Mouse (Mus musculus): ENCODE results near the gene Eef1akmt3. TPM values are rescaled to one million over a fixed set of nuclear protein-coding genes. Genes with fewer than 3 reads are reported as not detected.

Eef1akmt3 gene
- total RNA-seq, 2 experiments from 2014 or later: 0.19 TPM; not detected in 1

DNA sequence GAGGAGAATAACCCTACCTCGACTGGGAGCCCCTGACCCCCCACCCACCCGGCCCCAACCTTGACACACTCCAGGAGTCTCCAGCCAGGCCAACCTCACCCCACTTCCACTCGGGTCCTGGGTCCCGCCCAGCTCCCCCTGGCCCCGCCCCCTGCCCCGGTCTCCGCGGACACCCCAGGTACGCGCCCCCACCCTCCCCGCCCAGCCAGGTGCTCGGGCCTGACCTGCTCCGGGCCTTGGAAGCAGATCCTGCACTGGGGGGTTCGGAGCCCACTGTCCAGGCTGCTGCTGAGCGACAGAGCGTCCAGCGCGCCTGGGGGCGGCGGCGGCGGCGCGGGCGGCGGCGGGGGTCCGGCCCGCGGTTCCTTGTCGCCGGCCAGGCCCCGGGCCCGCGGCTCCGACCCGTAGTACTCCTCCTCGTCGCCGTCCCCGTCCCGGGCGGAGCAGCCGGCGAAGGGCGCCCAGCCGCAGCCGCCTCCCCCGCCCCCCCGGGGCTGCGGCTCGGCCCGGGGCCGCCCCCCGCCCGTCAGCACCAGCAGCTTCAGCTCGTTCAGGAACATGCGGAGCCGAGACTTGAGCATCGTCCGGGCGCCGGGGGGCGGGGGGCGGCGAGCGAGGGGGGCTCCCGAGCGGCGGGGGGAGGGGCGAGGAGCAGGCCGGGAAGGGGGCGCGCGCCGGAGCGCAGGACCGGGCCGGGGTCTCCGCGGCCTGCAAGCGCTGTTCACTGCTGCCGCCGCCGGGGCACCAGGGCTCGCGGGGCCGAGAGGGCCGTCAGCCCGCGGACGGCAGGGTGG lies 18.1 kb upstream of the Eef1akmt3 start:
- intact Hi-C loops (cut with DNase I): no loop called here
- DNase-seq (ENCODE audit: low spot score in 2 of 2): no peak

DNA sequence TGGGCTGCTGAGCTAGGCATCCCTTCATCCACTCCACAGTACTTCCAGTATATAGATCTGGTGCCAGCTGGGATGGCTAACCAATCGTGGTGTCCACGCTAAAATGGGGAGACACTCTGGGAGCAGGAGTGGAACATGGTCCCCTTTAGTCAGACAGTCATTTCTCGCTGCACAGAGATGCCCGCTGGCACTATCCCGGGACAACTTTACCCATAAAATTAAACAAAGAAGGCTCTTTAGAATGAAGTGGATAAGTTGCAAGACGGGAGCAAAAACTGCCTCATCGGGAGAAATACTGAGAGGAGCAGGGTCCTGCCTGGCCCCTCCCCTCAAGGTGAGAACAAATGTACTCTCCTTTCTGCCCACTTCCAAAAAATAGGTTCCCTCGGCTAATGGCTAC lies 17.4 kb upstream of the Eef1akmt3 start:
- DNase-seq (ENCODE audit: low spot score in 2 of 2): no peak
- intact Hi-C loops (cut with DNase I): no loop called here

DNA sequence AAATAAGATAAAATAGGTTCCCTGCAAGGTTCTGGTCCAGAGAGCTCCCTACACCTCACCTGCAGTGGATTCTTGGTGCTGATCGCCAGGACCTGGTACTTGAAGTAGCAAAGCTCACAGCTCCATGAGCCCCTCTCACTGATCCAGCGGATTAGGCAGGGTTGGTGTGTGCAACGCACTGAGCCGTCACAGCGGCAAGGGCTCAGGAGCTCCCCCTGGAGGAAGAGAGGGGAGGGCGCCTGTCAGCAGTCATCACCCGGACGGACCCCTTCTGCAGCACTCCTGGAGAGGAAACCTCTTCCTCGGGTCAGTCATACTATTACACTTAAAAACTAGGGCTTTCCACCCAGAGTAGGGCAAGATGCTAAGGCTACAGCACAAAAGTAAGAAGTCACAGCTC lies 16.8 kb upstream of the Eef1akmt3 start:
- DNase-seq (ENCODE audit: low spot score in 2 of 2): peak in 1 of 2 experiments; percentile 79
- intact Hi-C loops (cut with DNase I): no loop called here

DNA sequence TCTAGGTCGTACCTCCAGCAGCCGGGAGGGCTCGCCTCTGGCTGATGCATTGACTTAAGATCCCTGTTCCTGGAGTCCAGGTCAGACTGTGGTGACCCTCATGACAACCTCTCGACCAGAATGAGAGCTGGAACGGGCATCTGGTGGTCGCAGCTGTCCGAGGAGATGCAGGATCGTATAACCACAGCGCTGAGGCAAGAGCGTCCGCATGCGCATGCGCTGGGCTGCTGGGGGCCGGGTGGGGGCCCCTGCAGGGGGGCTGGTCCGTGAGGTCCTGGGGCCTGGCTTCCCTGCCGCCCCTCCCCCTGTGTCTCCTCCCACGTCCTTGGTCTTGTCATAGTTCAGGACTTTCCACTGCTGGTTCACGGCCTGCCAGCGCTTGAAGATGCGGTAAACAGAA lies 15.2 kb upstream of the Eef1akmt3 start:
- intact Hi-C loops (cut with DNase I): no loop called here
- no peak for DNase-seq (ENCODE audit: low spot score in 2 of 2)

DNA sequence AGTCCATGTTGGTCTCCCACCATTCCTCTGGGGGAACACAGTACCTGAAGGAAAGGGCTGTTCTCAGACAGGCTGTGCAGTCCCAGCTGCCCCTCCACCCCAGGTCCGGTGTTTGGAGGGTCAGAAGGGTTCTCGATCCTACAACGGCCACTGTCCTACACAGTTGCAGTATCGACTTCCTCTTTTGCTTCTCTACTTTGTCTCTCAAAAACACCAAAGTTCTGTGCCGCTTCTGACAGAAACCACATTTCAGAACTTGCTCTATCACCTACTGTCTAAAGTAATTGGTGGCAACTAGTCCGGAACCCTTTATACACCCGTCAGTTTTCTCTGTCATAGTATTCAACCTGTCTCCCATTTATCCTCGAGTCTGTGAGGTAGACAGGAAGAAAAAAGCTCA lies 14.1 kb upstream of the Eef1akmt3 start:
- intact Hi-C loops (cut with DNase I): no loop called here
- DNase-seq (ENCODE audit: low spot score in 2 of 2): no peak

DNA sequence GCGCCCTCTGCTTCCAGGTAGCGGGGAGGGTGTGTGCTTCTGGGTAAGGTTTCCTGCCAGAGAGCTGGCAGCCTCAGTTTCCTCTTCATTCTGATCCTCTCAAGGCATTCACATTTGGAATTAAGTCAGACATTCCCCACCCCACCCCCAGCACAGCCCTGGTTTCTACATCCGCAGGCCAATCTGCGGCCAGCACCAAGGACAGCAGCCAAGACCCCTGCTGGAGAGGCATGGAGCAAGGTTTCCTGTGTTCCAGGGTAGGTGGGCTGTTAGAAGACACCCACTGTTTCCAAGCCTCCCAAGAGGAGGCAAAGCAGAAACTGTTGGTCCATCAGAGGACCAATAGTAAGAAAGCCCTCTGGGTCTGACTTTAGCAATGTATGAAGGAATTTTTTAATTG lies 13.3 kb upstream of the Eef1akmt3 start:
- intact Hi-C loops (cut with DNase I): no loop called here
- no peak for DNase-seq (ENCODE audit: low spot score in 2 of 2)

DNA sequence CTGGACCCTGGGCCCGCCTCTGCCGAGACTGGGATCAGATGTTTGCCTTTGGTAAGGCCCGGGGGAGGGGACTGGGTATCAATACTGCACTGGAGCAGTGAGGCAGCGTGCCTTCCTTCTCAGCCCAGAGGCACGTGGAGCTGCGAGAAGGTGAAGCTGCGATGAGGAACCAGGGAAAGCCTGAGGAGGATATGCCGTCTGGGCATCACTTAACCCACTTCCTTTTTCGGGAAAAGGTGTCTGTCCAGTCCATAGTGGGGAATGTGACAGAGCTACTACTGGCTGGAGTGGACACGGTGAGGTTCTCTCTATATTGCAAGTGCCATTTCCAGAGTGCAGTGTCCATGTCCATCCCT lies 8.8 kb upstream of the Eef1akmt3 start:
- intact Hi-C loops (cut with DNase I): no loop called here
- no peak for DNase-seq (ENCODE audit: low spot score in 2 of 2)

DNA sequence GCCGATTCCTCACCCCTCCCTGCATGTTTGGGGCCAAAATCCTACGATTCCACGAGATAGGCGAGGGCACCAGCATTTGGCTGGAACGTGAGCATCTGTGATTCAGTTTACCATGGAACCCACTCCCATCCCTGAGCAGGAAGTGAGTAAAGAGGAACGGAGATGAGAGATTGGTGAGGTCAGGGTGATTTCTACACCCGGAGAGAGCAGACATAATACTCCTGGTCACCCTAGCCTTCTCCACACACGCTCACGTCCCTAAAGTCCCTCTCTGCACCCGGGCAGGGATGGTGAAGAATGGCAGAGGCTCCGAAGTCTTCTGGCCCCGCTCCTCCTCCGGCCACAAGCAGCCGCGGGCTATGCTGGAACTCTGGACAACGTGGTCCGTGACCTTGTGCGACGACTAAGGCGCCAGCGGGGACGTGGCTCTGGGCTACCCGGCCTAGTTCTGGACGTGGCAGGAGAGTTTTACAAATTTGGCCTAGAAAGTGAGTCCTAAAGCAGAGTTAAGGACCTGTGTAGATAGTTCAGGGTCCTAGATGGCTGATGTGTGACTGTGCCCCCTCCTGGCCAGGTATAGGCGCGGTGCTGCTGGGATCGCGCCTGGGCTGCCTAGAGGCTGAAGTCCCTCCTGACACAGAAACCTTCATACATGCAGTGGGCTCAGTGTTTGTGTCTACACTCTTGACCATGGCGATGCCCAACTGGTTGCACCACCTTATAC lies 8.2 kb upstream of the Eef1akmt3 start:
- intact Hi-C loops (cut with DNase I): no loop called here
- DNase-seq (ENCODE audit: low spot score in 2 of 2): no peak

DNA sequence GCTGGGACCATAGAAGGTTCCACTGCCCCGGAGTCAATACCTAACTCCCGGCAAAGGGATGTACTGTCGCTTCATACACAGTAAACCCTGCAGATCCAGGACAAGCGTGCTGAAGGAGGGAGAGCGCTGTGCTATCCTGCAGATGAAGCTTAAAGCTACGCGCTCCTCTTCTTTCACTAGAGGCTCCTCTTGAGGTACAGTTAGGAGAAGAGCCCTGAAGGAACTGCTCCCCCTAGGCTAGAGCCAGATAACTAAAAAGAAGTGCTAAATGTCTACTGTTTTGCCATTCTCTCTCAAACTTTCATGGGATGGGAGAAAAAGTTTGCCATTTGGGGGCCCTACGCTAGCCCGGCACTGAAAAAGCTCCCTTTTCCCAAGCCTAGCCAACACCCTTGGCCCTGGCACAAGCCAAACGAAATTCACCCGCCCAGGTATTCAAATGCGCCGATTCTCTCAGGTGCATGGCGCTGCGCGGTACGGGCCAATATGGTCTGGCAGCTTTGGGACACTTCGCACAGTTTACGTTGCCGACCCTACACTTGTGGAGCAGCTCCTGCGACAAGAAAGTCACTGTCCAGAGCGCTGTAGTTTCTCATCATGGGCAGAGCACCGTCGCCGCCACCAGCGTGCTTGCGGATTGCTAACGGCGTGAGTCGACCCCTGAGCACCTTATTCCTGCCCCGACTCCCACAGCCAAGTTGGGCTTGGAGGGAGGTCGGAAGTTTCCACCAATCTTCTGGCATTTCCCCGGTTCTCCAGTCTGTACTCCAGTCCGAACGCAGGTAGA lies 7.5 kb upstream of the Eef1akmt3 start:
- no peak for DNase-seq (ENCODE audit: low spot score in 2 of 2)
- intact Hi-C loops (cut with DNase I): no loop called here

DNA sequence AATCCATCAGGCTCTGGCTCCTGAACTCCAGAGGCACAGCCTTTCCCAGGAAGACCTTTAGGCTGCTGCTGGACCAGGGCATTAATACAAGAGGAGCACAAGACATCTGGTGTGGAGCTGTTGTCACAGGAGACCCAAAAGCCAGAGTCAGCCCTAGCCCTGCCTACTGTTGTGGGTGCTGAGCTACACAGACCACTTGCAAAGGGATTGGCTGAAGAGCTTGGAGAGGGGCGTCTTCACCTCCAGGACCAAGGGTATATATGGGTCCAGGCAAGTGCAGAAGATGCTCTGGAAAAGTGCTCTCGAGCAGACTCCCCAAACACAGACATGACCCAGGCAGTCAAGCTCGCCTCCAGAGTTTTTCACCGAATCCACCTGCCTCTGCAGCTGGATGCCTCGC lies 6.6 kb upstream of the Eef1akmt3 start, which contains the start of gene Cyp27b1:
TSS of gene Cyp27b1 (plus strand) at position 297 of the 400 bp plus-strand sequence.
- intact Hi-C loops (cut with DNase I): no loop called here
- DNase-seq (ENCODE audit: low spot score in 2 of 2): no peak

DNA sequence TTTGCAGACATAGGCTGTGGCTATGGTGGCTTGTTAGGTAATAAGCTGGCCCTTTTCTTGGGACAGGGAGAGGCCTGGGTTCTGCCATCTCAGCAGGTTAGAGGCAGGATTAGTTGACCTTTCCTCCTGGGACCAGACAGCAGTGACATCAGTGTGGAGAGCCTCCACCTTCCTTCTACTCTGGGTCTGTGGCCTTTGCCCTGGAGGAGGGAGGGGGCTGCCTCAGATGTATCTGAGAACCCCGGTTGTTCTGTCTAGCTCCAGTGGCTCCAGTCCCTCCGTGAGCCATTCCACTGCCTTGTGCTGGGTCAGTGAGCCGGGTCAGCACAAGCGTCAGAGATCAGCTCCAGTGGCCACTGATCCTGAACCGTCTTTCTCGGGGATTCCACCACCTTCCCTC lies 1.9 kb upstream of the Eef1akmt3 start:
- intact Hi-C loops (cut with DNase I): no loop called here
- no peak for DNase-seq (ENCODE audit: low spot score in 2 of 2)

DNA sequence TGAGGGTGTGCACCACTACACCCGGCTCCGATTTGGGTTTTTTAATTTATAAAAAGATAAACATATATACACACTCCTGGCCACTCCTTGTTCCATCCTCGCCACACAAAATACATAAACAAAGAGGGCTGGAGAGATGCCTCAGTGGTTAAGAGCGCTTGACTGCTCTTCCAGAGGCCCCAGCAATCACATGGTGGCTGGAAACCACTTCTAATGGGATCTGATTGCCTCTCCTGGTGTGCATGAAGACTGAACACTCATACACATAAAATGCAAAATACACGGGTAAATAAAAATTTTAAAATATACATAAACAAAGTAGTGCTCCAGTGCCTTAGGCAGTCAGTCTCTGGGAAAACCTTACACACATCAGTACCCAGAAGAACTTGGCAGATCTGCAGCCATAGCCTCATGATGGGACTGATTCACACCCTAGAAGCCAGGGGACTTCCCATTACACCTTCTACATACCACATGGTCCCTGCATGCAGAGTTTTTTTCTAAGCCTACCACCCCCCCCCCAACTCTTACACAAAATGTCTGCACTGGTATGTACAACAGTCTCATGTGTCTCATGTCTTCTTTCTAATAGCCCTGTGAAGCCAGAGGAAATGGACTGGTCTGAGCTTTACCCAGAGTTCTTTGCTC lies 1.3 kb upstream of the Eef1akmt3 start:
- DNase-seq (ENCODE audit: low spot score in 2 of 2): no peak
- intact Hi-C loops (cut with DNase I): no loop called here

DNA sequence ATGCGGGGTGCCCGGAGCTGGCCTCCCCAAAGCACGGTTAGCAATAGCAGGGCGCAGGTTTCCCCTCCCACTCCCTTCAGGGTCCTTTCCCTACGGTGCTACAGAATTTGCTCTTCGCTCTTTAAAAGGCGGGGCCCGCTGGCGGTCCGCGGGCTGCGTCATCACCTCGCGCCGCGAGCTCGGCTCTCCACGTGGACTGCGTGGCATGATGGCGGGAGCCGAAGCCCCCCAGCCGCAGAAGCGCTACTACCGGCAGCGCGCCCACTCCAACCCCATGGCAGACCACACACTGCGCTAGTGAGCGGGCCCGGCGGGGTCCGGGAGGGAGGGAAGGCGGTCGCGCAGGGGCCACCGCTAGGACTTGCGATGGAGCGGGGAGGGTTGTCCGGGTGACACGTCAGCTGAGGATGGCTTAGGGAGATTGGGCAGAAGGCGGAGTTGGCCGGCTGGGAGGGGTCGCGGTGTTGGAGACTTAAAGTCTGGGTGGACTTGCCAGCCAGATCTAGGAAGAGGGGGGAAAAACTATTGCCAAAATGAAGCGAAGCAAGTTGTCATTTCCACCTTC lies 543 bp upstream of the Eef1akmt3 start:
- intact Hi-C loops (cut with DNase I): no loop called here
- DNase-seq (ENCODE audit: low spot score in 2 of 2): peak; percentile 89 to 93

DNA sequence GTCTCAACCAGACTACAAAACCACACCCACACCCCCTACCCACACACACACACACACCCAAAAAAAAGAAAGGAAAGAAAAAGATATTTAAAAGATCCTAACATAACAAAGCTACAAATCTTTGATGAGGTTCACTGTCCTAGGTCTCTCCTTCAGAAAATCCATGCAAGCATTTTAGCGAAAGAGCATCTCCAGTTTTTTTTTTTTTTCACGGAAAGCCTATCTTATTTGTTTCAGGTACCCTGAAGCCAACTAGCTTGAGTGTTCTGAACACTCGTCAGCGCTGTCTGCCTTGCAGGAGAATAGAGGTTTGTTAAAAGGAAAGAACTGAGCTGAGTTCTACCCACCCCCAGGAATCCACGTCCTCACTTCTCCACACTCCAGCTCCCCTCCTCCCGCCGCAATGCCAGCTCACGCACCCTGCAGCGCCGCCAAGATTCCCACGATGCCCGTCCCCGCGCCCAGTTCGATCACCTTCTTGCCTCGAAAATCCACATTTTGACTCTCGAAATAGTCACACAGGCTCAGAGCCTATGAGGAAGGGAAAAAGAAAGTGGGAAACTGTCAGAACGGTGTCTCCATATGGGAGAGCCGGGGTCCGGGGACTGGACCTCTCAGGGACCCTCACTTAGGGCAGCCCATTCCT lies 621 bp downstream of the Eef1akmt3 start:
- intact Hi-C loops (cut with DNase I): no loop called here
- DNase-seq (ENCODE audit: low spot score in 2 of 2): peak; percentile 51 to 56

DNA sequence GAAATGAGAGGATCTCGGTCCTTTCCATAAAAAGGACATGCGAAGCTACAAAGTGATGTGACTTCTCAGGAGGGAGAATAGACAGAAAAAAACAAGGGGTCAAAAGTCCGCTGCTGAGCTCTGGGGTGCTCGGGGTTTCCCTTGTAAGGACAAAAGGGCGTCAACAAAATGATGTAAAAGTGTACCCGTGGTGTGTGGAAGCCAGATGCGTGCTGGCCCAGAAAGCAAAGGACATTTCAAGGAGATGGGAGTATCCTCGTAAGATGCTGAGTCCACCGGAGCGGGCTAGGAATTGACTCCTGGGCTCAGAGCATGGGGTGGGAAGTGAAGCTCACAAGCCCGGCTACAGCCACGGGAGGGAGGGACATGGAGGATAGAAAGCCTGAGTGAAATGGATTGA lies 3.7 kb downstream of the Eef1akmt3 start:
- no peak for DNase-seq (ENCODE audit: low spot score in 2 of 2)
- intact Hi-C loops (cut with DNase I): no loop called here

DNA sequence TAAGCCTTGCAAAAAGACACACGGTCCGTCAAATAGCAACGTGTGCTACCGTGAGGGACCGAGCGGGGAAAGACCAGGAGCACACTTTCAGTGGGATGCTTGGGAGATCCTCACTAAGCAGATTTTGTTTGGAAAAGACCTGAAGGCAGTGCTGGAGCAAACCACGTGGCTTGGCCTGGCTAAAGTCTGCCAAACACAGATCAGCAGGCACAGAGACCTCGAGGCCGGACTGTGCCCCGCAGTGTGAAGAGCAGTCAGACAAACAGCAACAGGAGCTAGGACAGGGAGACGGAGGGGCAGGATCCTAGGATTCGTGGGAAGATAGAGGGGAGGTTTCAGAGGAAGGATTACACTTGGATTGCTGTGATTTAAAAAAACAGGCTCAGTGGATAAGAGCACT lies 5.0 kb downstream of the Eef1akmt3 start:
- no peak for DNase-seq (ENCODE audit: low spot score in 2 of 2)
- intact Hi-C loops (cut with DNase I): no loop called here

DNA sequence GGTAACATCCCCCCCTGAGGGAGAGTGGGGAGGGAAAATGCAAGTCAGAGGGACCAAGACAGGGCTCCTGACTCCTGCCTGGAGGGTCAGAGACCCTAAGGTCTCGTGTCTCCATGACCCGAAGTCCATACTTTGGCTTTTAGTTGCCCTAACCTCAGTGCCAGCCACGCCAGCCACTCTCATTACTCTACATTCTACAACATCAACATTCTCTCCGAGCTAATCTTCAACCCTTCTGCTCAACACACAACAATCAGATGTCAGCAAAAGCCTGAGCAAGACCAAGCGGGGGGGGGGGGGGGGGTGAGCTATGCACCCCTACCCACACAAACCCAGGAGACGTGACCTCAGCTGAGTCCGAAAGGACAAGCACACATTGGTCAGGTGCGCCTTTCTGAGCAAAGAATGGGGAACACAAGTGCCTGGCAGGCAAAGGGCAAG lies 8.0 kb downstream of the Eef1akmt3 start:
- intact Hi-C loops (cut with DNase I): loop anchor here (5.0 kb wide), 1 partner anchor 41 kb away; no protein-coding TSS in a partner anchor
- no peak for DNase-seq (ENCODE audit: low spot score in 2 of 2)

DNA sequence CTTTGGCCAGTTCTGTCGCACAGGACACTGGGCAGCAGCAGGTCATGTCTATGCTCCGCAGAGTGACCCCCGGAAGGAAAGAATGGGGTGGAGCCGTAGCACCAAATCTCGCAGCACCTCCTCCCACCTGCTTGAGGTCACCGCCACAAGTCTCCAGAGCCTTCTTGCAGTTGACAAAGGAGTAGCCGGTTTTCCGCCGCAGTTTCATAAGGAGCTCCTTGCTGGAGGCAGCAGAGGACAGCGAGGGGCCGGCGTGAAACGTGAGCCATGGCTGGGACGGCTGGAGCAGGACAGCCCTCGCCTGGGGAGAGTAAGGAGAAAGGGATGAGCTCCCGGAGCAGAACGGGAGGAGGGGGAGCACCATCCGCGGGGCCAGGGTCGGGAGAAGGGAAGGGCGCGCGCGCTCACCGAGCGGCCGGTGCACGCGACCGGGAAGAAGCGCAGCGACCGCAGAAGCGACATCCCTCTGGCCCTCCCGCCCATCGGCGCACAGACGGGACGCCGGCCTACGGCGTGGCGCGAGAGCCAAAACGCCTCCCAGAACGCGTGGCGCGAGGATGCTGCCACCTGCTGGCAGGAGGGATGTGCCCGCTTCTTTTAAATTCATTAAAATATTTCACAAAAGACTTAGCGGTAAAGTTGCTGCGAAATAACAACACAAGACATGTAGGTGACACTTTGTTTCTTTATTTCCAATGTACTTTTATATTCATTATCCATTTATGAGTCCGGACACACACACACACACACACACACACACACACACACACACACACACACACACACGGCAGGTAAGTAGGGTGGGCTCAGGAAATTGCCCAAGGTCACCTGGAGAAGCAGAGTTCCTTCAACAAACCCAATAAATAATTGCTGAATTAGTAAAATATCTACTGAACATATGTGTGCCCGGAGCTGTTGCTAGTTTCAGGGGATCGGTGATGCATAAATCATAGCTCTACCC lies 10.7 kb downstream of the Eef1akmt3 start, which contains the start of gene Tsfm:
TSS of gene Tsfm (minus strand) at position 505 of the 961 bp plus-strand sequence.
- intact Hi-C loops (cut with DNase I): loop anchor here (2.0 to 5.0 kb wide), 2 partner anchors 38 to 112 kb away; no protein-coding TSS in a partner anchor
- peak; percentile 86 to 94 for DNase-seq (ENCODE audit: low spot score in 2 of 2)

Data from left cerebral cortex, postnatal 14 days (tissue).